Mouse (Mus musculus) heart, embryonic 14.5 days (tissue): ENCODE data around the gene Olfr554. TPM values are rescaled to one million over a fixed set of nuclear protein-coding genes. Genes with fewer than 3 reads are reported as not detected.

Source experiments
- ATAC-seq: fragments of 200-750 bp; cut with Nextera tagmentation; 2 replicates; pipeline ENCODE4 v1.8.0; 2017; ENCODE audit warnings: low read depth, moderate TSS enrichment; ENCODE audit not compliant: insufficient number of reproducible peaks, insufficient read depth, low FRiP score
- H3K27ac ChIP-seq, 2 experiments: fragments of 200-500 bp in 1 of 2; fragments of 300-500 bp in 1 of 2; sonication (generic) in 1 of 2; replicated peaks in 1 of 2; 2 replicates each; pipeline ENCODE4 v1.5.1; 2012 to 2014; ENCODE audit warnings: low read depth in 2 of 2, low read length in 2 of 2, control low read depth in 1 of 2, mild to moderate bottlenecking in 1 of 2, mixed read lengths in 1 of 2; ENCODE audit not compliant: control insufficient read depth in 1 of 2, insufficient read depth in 1 of 2
- H3K27me3 ChIP-seq: fragments of 300-500 bp; sonication (generic); 2 replicates; pipeline ENCODE4 v1.6.1; 2014; ENCODE audit warnings: mild to moderate bottlenecking, low read length, control low read depth; ENCODE audit not compliant: control insufficient read depth, insufficient read depth
- H3K36me3 ChIP-seq: fragments of 300-500 bp; sonication (generic); 2 replicates; pipeline ENCODE4 v1.6.1; 2014; ENCODE audit warnings: mild to moderate bottlenecking, control low read depth, low read length, mixed read lengths; ENCODE audit not compliant: control insufficient read depth, insufficient read depth
- H3K4me1 ChIP-seq, 2 experiments: fragments of 200-500 bp in 1 of 2; fragments of 300-500 bp in 1 of 2; sonication (generic) in 1 of 2; 2 replicates each; pipeline ENCODE4 v1.6.1; 2012 to 2014; ENCODE audit warnings: low read length in 2 of 2, control low read depth in 1 of 2, mixed read lengths in 1 of 2; ENCODE audit not compliant: control insufficient read depth in 2 of 2, insufficient read depth in 2 of 2
- H3K4me2 ChIP-seq: fragments of 300-500 bp; sonication (generic); 2 replicates; pipeline ENCODE4 v1.6.1; 2014; ENCODE audit warnings: mild to moderate bottlenecking, low read length
- H3K4me3 ChIP-seq, 2 experiments: fragments of 200-500 bp in 1 of 2; fragments of 300-500 bp in 1 of 2; sonication (generic) in 1 of 2; 2 replicates each; pipeline ENCODE4 v1.5.1; 2012 to 2014; ENCODE audit warnings: low read length in 2 of 2, mild to moderate bottlenecking in 2 of 2, control low read depth in 1 of 2, low read depth in 1 of 2, moderate library complexity in 1 of 2; ENCODE audit not compliant: control insufficient read depth in 1 of 2, insufficient read depth in 1 of 2
- H3K9ac ChIP-seq: fragments of 300-500 bp; sonication (generic); 2 replicates; pipeline ENCODE4 v1.6.1; 2014; ENCODE audit warnings: mild to moderate bottlenecking, low read length
- H3K9me3 ChIP-seq: fragments of 300-500 bp; sonication (generic); 2 replicates; pipeline ENCODE4 v1.6.1; 2016; ENCODE audit warnings: low read length, control low read depth; ENCODE audit not compliant: control insufficient read depth
- WGBS: fragments of 180-500 bp; shearing (Covaris S2); extraction: QIAGEN DNeasy Blood & Tissue Kit; methylation state at CpG from one replicate; pipeline ENCODE4 v1.1.7; 2014; 5-methylcytosine and 5-hydroxymethylcytosine counted together
- polyA plus RNA-seq: library from polyadenylated mRNA; unstranded; fragments of >200 nt; fragmentation: Nextera tagmentation; extraction: Ambion mirVana; gene quantifications from 2 replicates; pipeline ENCODE4 v1.2.1, GENCODE M21; 2014

Gene Olfr554
- polyA plus RNA-seq, 1 experiment from 2014 or later = not detected

DNA sequence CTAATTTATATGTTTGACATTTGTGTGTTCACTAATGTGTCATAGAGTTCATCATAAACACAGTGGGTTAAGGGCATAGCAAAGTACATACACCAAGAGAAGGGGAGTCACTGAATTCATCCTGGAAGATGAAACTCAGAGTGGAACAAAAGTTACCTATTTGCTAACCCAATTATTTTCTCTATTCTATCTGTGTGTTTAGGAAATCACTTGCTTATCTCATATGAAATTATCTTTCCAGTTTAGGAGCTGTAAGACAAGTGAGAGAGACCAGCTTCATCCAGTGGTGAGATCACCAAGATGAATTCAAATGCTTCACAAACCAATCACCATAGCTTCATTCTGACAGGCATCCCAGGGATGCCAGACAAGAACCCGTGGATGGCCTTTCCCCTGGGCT lies 20.3 kb downstream of the Olfr554 start, which contains the start of gene Olfr555:
Olfr555 (plus strand) TSS at position 301 of the 400 bp plus-strand sequence.
- Histone ChIP-seq H3K36me3 (no peaks in the 10 kb centered on the region), H3K4me2 (no peak within 1 kb of the TSS), H3K4me1 (no peaks in the 10 kb centered on the region), H3K9me3 (no peaks in the 10 kb centered on the region), H3K27ac (no peak within 1 kb of the TSS), H3K4me3 (no peak within 1 kb of the TSS), H3K9ac (no peak within 1 kb of the TSS), H3K27me3 (no peaks in the 10 kb centered on the region)
- WGBS = 57% methylated on average over 1 of the region's 1 CpGs
- no peak for ATAC-seq

- 74% methylated on average over 3 of the region's 3 CpGs for WGBS
These were observed 26.4 kb downstream of the Olfr554 start, which contains the start of gene Olfr556 for GRCm38 (mm10) chr7:102664599-102664998. Gene Olfr556 (plus strand): TSS chr7:102664899.

DNA sequence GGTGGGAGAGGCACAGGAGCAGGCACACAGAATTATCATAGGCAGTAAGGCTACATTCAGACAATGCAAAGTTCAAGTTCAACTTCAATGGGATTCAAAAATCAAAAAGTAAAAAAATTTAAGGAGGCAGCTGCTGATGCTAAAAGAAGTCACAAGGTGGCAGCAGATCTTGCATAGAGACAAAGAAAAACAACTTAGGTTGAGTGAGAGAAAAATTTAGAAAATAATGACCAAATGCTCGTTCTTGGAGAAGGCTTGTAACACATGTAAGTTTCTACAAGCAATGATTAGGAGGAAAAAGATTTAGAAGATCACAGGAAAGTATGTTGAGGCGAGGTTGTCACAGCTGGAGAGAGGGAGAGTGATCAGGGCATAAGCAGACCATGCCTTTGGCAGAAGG lies 27.1 kb downstream of the Olfr554 start:
- 26% methylated on average over 2 of the region's 2 CpGs for WGBS
- Histone ChIP-seq H3K27ac (no peak overlapping the region), H3K27me3 (no peaks in the 10 kb centered on the region), H3K4me1 (no peaks in the 10 kb centered on the region), H3K4me3 (no peak overlapping the region), H3K9me3 (no peaks in the 10 kb centered on the region), H3K4me2 (no peak overlapping the region), H3K36me3 (no peaks in the 10 kb centered on the region), H3K9ac (no peak overlapping the region)
- ATAC-seq = no peak

More at GRCm38 (mm10) chr7:102664599-102664998, 26.4 kb downstream of the Olfr554 start, which contains the start of gene Olfr556:
- H3K27ac ChIP-seq = no peak within 1 kb of the TSS
- no peaks in the 10 kb centered on the region for H3K9me3 ChIP-seq
- no peak within 1 kb of the TSS for H3K9ac ChIP-seq
- H3K27me3 ChIP-seq = no peaks in the 10 kb centered on the region
- no peaks in the 10 kb centered on the region for H3K36me3 ChIP-seq
- H3K4me3 ChIP-seq = no peak within 1 kb of the TSS
- no peaks in the 10 kb centered on the region for H3K4me1 ChIP-seq
- no peak for ATAC-seq
- no peak within 1 kb of the TSS for H3K4me2 ChIP-seq

GRCm38 (mm10) chr7:102676225-102676624 lies 38.0 kb downstream of the Olfr554 start:
- H3K4me3 ChIP-seq = no peak overlapping the region
- H3K27ac ChIP-seq = no peak overlapping the region
- H3K27me3 ChIP-seq = no peaks in the 10 kb centered on the region
- ATAC-seq = no peak
- H3K36me3 ChIP-seq = peaks cover 19% of the 10 kb centered on the region
- WGBS = 81% methylated on average over 2 of the region's 2 CpGs
- peaks cover 0 to 8% of the 10 kb centered on the region in 2 experiments; a peak in 1 of 4 replicates for H3K4me1 ChIP-seq
- no peak overlapping the region for H3K4me2 ChIP-seq
- H3K9ac ChIP-seq = no peak overlapping the region
- no peaks in the 10 kb centered on the region for H3K9me3 ChIP-seq

GRCm38 (mm10) chr7:102681916-102682315 lies 43.7 kb downstream of the Olfr554 start:
- no peak overlapping the region for H3K27ac ChIP-seq
- H3K4me1 ChIP-seq = peaks cover 0 to 14% of the 10 kb centered on the region in 2 experiments; a peak in 2 of 4 replicates
- peaks cover 35% of the 10 kb centered on the region for H3K36me3 ChIP-seq
- no peak overlapping the region for H3K9ac ChIP-seq
- 82% methylated on average over 1 of the region's 1 CpGs for WGBS
- H3K27me3 ChIP-seq = no peaks in the 10 kb centered on the region
- no peak for ATAC-seq
- H3K4me2 ChIP-seq = no peak overlapping the region
- no peaks in the 10 kb centered on the region for H3K9me3 ChIP-seq
- no peak overlapping the region for H3K4me3 ChIP-seq

- peak; percentile 99 for ATAC-seq
- Histone ChIP-seq H3K4me2 (peak within 1 kb of the TSS; percentile 61), H3K9ac (peak within 1 kb of the TSS; percentile 74), H3K27ac (peak within 1 kb of the TSS; percentile 59 to 95), H3K4me1 (peaks cover 0 to 6% of the 10 kb centered on the region in 2 experiments; a peak in 2 of 4 replicates), H3K9me3 (no peaks in the 10 kb centered on the region), H3K4me3 (peak within 1 kb of the TSS; percentile 52 to 97), H3K36me3 (0 out of 2 replicates have a peak, but pooled peaks cover 12% of the 10 kb centered on the region), H3K27me3 (no peaks in the 10 kb centered on the region)
- under 1% methylated on average over 40 of the region's 40 CpGs for WGBS
These were observed 48.8 kb downstream of the Olfr554 start, which contains the start of gene Trim68 for GRCm38 (mm10) chr7:102686944-102687501. Gene Trim68 (minus strand): TSS chr7:102687327.
